Comparison of ENCODE assay signal across 10 mouse cellular contexts in the genomic region with DNA sequence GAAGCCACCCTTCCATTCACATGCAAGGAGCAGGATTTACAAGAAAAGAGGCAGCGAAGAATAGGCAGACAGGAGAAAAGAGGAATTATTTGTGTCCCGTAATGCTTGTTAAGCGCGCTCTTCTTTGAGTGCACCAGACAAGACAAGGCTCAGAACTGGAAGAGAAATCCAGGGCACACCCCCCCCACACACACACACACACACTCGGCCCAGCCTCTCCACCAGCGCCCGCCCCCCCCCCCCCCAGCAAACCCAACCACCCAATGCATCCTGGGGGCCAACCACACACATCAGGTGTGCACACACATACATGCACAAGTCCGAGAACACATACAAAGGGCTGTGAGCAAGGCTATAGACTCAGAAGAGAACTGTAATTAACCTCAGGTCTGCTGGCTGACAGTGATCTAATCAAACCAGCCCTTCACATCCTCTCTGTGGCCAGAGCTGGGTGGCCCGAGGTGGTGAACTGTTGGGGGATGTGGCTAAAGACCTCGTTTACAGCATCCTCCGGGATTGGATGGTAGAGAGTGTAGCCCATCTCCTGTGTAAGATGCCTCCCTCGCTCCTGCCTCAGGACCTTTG.
DNase-seq lines count a peak whose midpoint lies in the region; ATAC-seq and TF ChIP-seq lines count a peak whose summit lies in the region.
"Had no signal": no experiment of that assay in that cellular context is flagged by ENCODE, and none has a peak within 500 bp of the region (broad histone marks: within the 10 kb centered on the region; RNA-seq: fewer than 3 reads in every experiment).

No protein-coding gene starts in this region.

- peaks cover 52% of the 10 kb centered on the region for H3K27me3 ChIP-seq in heart, embryonic 14.5 days (ENCODE audit: control insufficient read depth, insufficient read depth, low read length)
- H3K27me3 ChIP-seq in embryonic facial prominence, embryonic 13.5 days, result peaks cover 78% of the 10 kb centered on the region
- peaks cover 35% of the 10 kb centered on the region for H3K27me3 ChIP-seq in intestine, embryonic 14.5 days (replicated peaks; ENCODE audit: control insufficient read depth, insufficient read depth, low read length)

- no peak for TF ChIP-seq CTCF in lung, adult 2 months (IDR thresholded peaks at IDR 0.05; ENCODE audit: insufficient read depth, low read length)

- H3K4me2 ChIP-seq in heart, embryonic 14.5 days (ENCODE audit: low read length), result peak overlapping the region; percentile 36; the same call in 1 of the 2 replicates
- peak overlapping the region; percentile 63 for H3K4me2 ChIP-seq in embryonic facial prominence, embryonic 13.5 days
- H3K4me2 ChIP-seq in intestine, embryonic 14.5 days (ENCODE audit: low read length), result peak overlapping the region; percentile 46

- H3K4me1 ChIP-seq in heart, embryonic 14.5 days (ENCODE audit: control insufficient read depth in 2 of 2, insufficient read depth in 2 of 2, low read length in 2 of 2), result 0 out of 4 replicates have a peak, but pooled peaks cover 0 to 4% of the 10 kb centered on the region in 2 experiments
- peaks cover 19% of the 10 kb centered on the region for H3K4me1 ChIP-seq in embryonic facial prominence, embryonic 13.5 days
- no peaks in the 10 kb centered on the region for H3K4me1 ChIP-seq in intestine, embryonic 14.5 days (replicated peaks; ENCODE audit: control insufficient read depth, insufficient read depth, low read length)
- no peaks in the 10 kb centered on the region for H3K4me1 ChIP-seq in lung, adult 2 months (ENCODE audit: control insufficient read depth, insufficient read depth, low read length)

- no peak overlapping the region for H3K4me3 ChIP-seq in heart, embryonic 14.5 days (ENCODE audit: control insufficient read depth in 1 of 2, insufficient read depth in 1 of 2, low read depth in 1 of 2, low read length in 2 of 2)
- H3K4me3 ChIP-seq in embryonic facial prominence, embryonic 13.5 days, result peak overlapping the region; percentile 34
- H3K4me3 ChIP-seq in intestine, embryonic 14.5 days (ENCODE audit: low read depth, low read length), result 0 out of 2 replicates have a peak overlapping the region, but pooled peaks have one; percentile 12
- no peak overlapping the region for H3K4me3 ChIP-seq in lung, adult 2 months (replicated peaks; ENCODE audit: extremely low read depth, low read depth, low read length)

- no peaks in the 10 kb centered on the region for H3K36me3 ChIP-seq in heart, embryonic 14.5 days (ENCODE audit: control insufficient read depth, insufficient read depth, low read length)
- H3K36me3 ChIP-seq in embryonic facial prominence, embryonic 13.5 days, result no peaks in the 10 kb centered on the region
- H3K36me3 ChIP-seq in intestine, embryonic 14.5 days (ENCODE audit: control insufficient read depth, insufficient read depth, low read length), result no peaks in the 10 kb centered on the region

- H3K27ac ChIP-seq in heart, embryonic 14.5 days (replicated peaks in 1 of 2; ENCODE audit: control insufficient read depth in 1 of 2, insufficient read depth in 1 of 2, low read depth in 2 of 2, low read length in 2 of 2), result no peak overlapping the region
- H3K27ac ChIP-seq in embryonic facial prominence, embryonic 13.5 days, result no peak overlapping the region
- H3K27ac ChIP-seq in intestine, embryonic 14.5 days (ENCODE audit: low read depth), result no peak overlapping the region

- no peak for TF ChIP-seq POLR2A in lung, adult 2 months (IDR thresholded peaks at IDR 0.05; ENCODE audit: borderline replicate concordance, extremely low read depth, low read depth, low read length)

- DNase-seq in heart, postnatal 4 days, result no peak
- DNase-seq in intestine, embryonic 14.5 days (ENCODE audit: low spot score), result no peak
- peak; percentile 44 to 68 for DNase-seq in natural killer cell, adult 2 months (ENCODE audit: low spot score in 2 of 2)
- DNase-seq in testis, postnatal 14 days (ENCODE audit: low spot score), result no peak
- DNase-seq in lung, adult 2 months, result no peak
- DNase-seq in yolk sac, embryonic 10.5 days (ENCODE audit: low spot score), result no peak
- DNase-seq: adrenal gland, adult 2 months; heart, adult 11 months had no signal

- H3K9me3 ChIP-seq in heart, embryonic 14.5 days (ENCODE audit: control insufficient read depth, low read length), result no peaks in the 10 kb centered on the region
- H3K9me3 ChIP-seq in embryonic facial prominence, embryonic 13.5 days, result 0 out of 2 replicates have a peak, but pooled peaks cover 2% of the 10 kb centered on the region
- no peaks in the 10 kb centered on the region for H3K9me3 ChIP-seq in intestine, embryonic 14.5 days (ENCODE audit: control insufficient read depth, low read length)

- WGBS in heart, embryonic 14.5 days, result 18% methylated on average over 12 of the region's 12 CpGs
- 9% methylated on average over 12 of the region's 12 CpGs for WGBS in embryonic facial prominence, embryonic 13.5 days
- 18% methylated on average over 12 of the region's 12 CpGs for WGBS in intestine, embryonic 14.5 days
- 25% methylated on average over 12 of the region's 12 CpGs for WGBS in lung, adult 2 months

- H3K9ac ChIP-seq in heart, embryonic 14.5 days (ENCODE audit: low read length), result no peak overlapping the region
- peak overlapping the region; percentile 69 for H3K9ac ChIP-seq in embryonic facial prominence, embryonic 13.5 days
- H3K9ac ChIP-seq in intestine, embryonic 14.5 days (ENCODE audit: low read length), result no peak overlapping the region

- ATAC-seq in heart, embryonic 14.5 days (ENCODE audit: insufficient number of reproducible peaks, insufficient read depth, low FRiP score, low read depth), result no peak
- no peak for ATAC-seq in embryonic facial prominence, embryonic 13.5 days (ENCODE audit: insufficient number of reproducible peaks, insufficient read depth, low FRiP score, low TSS enrichment, low read depth)
- no peak for ATAC-seq in intestine, embryonic 14.5 days (replicated peaks; ENCODE audit: low FRiP score, low TSS enrichment, low read depth)

Comparison
In these comparisons a context has a peak if more than half of its experiments do, and no peak if none do; other contexts are left out.
1. H3K4me3 ChIP-seq: peak in embryonic facial prominence, embryonic 13.5 days (single experiment) and intestine, embryonic 14.5 days (single experiment); none in heart, embryonic 14.5 days (0 of 2) and lung, adult 2 months (single experiment).
2. DNase-seq: peak in natural killer cell, adult 2 months (2 of 2); none in heart, postnatal 4 days (single experiment), intestine, embryonic 14.5 days (single experiment), testis, postnatal 14 days (single experiment), lung, adult 2 months (single experiment) and yolk sac, embryonic 10.5 days (single experiment).
3. Peak in every context shown above with its lines, with median percentiles within 50 percentile points of each other: H3K4me2 ChIP-seq.